Mouse (Mus musculus) neural tube, embryonic 12.5 days (tissue): ENCODE results near the gene Vmn1r42. TPM values are rescaled to one million over a fixed set of nuclear protein-coding genes. Genes with fewer than 3 reads are reported as not detected.
"Not testable (repeated sequence)": the region's sequence is repeated elsewhere in the genome, so short reads cannot be mapped to it uniquely, and the experiment has no call there.

Experiments
- ATAC-seq: fragments of 200-750 bp; cut with Nextera tagmentation; 2 replicates; pipeline ENCODE4 v1.8.0; 2017; ENCODE audit warnings: low read depth, mild to moderate bottlenecking, moderate TSS enrichment, moderate library complexity; ENCODE audit not compliant: low FRiP score
- H3K27ac ChIP-seq: fragments of 300-500 bp; sonication (generic); 2 replicates; pipeline ENCODE4 v1.5.1; 2016
- H3K27me3 ChIP-seq: fragments of 300-500 bp; sonication (generic); replicated peaks from 2 replicates; pipeline ENCODE4 v1.6.1; 2016; ENCODE audit warnings: mild to moderate bottlenecking
- H3K36me3 ChIP-seq: fragments of 300-500 bp; sonication (generic); 2 replicates; pipeline ENCODE4 v1.6.1; 2016; ENCODE audit warnings: mild to moderate bottlenecking
- H3K4me1 ChIP-seq: fragments of 300-500 bp; sonication (generic); 2 replicates; pipeline ENCODE4 v1.6.1; 2016
- H3K4me2 ChIP-seq: fragments of 300-500 bp; sonication (generic); replicated peaks from 2 replicates; pipeline ENCODE4 v1.6.1; 2016; ENCODE audit warnings: mild to moderate bottlenecking
- H3K4me3 ChIP-seq: fragments of 300-500 bp; sonication (generic); 2 replicates; pipeline ENCODE4 v1.5.1; 2016
- H3K9ac ChIP-seq: fragments of 300-500 bp; sonication (generic); 2 replicates; pipeline ENCODE4 v1.6.1; 2016; ENCODE audit warnings: mild to moderate bottlenecking
- H3K9me3 ChIP-seq: fragments of 300-500 bp; sonication (generic); 2 replicates; pipeline ENCODE4 v1.6.1; 2016; ENCODE audit warnings: mild to moderate bottlenecking
- WGBS: fragments of 180-500 bp; shearing (Covaris S2); methylation state at CpG from one replicate; pipeline ENCODE4 v1.1.7; 2016; 5-methylcytosine and 5-hydroxymethylcytosine counted together
- polyA plus RNA-seq: library from polyadenylated mRNA; unstranded; fragments of >200 nt; fragmentation: Nextera tagmentation; extraction: Ambion mirVana; gene quantifications from 2 replicates; pipeline ENCODE4 v1.2.1, GENCODE M21; 2016

Gene Vmn1r42
- polyA plus RNA-seq, result not detected in 2 replicates

DNA sequence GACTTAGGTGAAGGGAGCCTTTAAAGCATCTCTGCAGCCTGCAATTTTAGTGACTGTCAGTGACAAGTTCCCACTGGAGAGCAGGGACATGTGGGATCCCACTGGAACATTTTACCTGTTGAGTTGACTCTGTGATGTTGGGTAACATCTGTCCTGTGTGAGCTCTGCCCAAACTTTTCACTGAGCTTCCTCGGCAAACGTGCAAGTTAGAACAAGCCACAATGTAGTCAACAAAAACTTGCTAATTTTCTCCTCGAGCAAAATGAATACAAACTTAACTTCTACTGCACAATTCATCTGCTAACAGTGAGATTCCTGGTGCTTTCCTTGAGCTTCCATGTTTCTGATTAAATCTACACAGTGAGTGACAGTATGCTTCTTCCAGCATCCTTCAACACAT lies at the start of gene Vmn1r42, which contains the start of gene Vmn1r43:
Gene Vmn1r42, minus strand, starts transcription at position 101 of the 400 bp plus-strand sequence.
Gene Vmn1r43, minus strand, starts transcription at position 101 of the 400 bp plus-strand sequence.
- H3K4me2 ChIP-seq, H3K27ac ChIP-seq, H3K9ac ChIP-seq, H3K27me3 ChIP-seq, H3K4me3 ChIP-seq, H3K9me3 ChIP-seq, ATAC-seq, H3K36me3 ChIP-seq, H3K4me1 ChIP-seq: not testable (repeated sequence)
- 85% methylated on average over 3 of the region's 3 CpGs for WGBS

DNA sequence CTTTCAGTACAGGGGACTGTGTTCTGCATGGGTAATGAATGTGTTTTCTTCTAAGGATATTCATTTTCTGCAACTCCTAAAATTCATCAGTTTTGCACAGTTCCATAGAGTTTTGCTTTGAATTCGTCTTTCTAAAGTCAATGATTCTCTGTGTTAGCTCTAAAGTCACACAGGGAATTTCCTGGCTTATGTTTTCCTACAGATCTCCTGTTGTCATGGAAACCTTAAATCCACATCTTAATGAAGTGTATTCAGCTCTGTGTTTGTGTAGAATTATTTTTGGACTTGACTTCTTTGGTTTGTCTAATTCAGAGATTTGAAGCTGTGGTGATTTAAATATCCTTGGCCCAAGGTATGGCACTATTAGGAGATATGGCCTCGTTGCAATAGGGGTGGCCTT lies 7.6 kb upstream of the Vmn1r42 start:
- H3K4me2 ChIP-seq, result no peak overlapping the region
- H3K9me3 ChIP-seq, result no peaks in the 10 kb centered on the region; the same call in 1 of the 2 replicates
- no peak overlapping the region for H3K27ac ChIP-seq
- WGBS, result 66% methylated on average over 2 of the region's 2 CpGs
- ATAC-seq, result no peak
- H3K27me3 ChIP-seq, result no peaks in the 10 kb centered on the region
- no peaks in the 10 kb centered on the region for H3K36me3 ChIP-seq
- H3K4me1 ChIP-seq, result no peaks in the 10 kb centered on the region
- no peak overlapping the region for H3K4me3 ChIP-seq
- H3K9ac ChIP-seq, result no peak overlapping the region

DNA sequence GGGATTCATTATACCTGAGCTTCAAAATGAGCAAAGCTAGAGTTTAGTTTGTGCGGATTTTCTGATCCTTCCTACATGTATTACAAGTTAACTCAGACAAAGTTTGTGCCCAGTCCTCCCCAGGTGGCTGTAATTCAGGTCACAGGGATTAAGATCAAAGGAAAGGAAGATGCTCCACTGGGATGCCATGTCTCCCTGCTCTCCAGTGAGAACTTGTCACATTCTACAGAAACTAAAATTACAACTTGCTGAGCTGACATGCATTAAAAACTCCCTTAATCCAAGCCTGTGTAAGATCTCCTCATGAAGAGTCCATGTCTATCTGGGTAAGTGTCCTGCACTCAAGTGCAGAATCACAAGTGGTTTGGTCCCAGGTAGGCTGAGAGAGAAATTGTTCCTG lies 7.1 kb upstream of the Vmn1r42 start, which contains the start of gene Vmn1r44:
Gene Vmn1r44, plus strand, starts transcription at position 301 of the 400 bp plus-strand sequence.
- Histone ChIP-seq H3K36me3 (no peaks in the 10 kb centered on the region), H3K9me3 (no peaks in the 10 kb centered on the region; the same call in 1 of the 2 replicates), H3K4me1 (no peaks in the 10 kb centered on the region), H3K9ac (no peak within 1 kb of the TSS), H3K27me3 (no peaks in the 10 kb centered on the region), H3K4me2 (no peak within 1 kb of the TSS), H3K4me3 (no peak within 1 kb of the TSS), H3K27ac (no peak within 1 kb of the TSS)
- 91% methylated on average over 1 of the region's 1 CpGs for WGBS
- no peak for ATAC-seq

DNA sequence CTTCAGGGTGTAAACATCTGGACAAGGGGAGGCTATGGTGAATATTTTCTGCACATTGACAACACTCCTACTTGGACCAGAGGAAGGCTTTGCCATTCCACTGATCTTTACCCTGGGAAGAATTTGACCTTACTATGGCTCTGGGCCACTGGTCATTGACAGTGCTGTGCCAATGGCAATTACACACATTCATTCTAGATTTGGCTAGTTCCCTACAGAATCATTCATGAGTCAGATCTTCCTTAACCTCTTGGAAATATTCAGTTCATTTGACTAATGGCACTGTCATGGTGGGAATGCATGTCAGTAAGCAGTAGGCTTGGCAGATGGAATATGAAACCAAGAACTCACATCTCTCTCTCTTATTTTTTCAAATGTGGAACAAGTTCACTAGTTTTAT lies 4.7 kb upstream of the Vmn1r42 start:
- Histone ChIP-seq H3K36me3 (no peaks in the 10 kb centered on the region), H3K27me3 (no peaks in the 10 kb centered on the region), H3K27ac (no peak overlapping the region), H3K9ac (no peak overlapping the region), H3K4me2 (no peak overlapping the region), H3K9me3 (no peaks in the 10 kb centered on the region; the same call in none of the 2 replicates), H3K4me3 (no peak overlapping the region), H3K4me1 (no peaks in the 10 kb centered on the region)
- ATAC-seq, result no peak

DNA sequence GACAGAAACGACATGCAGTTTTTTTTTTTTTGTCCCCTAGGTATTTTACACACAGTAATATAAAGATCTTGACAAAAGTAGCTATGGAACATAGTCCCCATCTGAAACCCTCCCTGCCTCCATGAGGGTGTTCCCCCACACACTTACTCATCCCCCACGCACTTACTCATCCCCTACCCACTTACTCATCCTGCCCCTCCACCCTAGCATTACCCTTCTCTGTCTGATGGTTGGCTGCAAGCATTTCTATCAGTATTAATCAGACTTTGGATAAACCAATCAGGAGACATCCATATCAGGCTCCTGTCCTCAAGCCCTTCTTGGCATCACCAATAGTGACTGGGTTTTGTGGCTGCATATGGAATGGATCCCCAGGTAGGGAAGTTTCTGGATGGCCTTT lies 750 bp upstream of the Vmn1r42 start:
- 83% methylated on average over 2 of the region's 2 CpGs for WGBS
- Histone ChIP-seq H3K4me2 (no peak overlapping the region), H3K27ac (no peak overlapping the region), H3K27me3 (no peaks in the 10 kb centered on the region), H3K4me1 (no peaks in the 10 kb centered on the region), H3K4me3 (no peak overlapping the region), H3K9me3 (no peaks in the 10 kb centered on the region; the same call in none of the 2 replicates), H3K9ac (no peak overlapping the region), H3K36me3 (no peaks in the 10 kb centered on the region)
- ATAC-seq, result no peak

DNA sequence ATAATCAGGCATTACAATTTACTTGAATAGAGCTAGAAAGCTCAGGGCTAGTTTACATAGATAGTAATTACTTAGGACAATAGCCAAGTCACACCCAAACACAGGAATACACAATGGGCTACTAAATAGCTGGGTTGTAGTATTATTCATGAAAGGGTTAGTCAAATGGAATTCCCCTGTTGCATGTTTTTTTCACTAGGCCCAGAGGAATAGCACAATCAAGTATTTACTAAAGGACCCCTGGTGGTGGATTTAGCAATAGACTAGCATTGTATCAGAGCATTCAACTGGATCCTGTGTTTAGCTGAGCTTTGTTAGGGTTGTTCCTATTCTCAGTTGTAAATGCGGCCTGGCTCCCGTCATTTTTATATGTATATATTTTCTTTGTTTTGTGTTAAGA lies 8.2 kb downstream of the Vmn1r42 start:
- ATAC-seq, result no peak
- H3K36me3 ChIP-seq, result no peaks in the 10 kb centered on the region
- H3K27ac ChIP-seq, result no peak overlapping the region
- no peaks in the 10 kb centered on the region for H3K27me3 ChIP-seq
- 90% methylated on average over 2 of the region's 2 CpGs for WGBS
- no peaks in the 10 kb centered on the region for H3K4me1 ChIP-seq
- no peak overlapping the region for H3K4me3 ChIP-seq
- H3K9ac ChIP-seq, result no peak overlapping the region
- H3K4me2 ChIP-seq, result no peak overlapping the region
- H3K9me3 ChIP-seq, result peaks cover 18% of the 10 kb centered on the region

DNA sequence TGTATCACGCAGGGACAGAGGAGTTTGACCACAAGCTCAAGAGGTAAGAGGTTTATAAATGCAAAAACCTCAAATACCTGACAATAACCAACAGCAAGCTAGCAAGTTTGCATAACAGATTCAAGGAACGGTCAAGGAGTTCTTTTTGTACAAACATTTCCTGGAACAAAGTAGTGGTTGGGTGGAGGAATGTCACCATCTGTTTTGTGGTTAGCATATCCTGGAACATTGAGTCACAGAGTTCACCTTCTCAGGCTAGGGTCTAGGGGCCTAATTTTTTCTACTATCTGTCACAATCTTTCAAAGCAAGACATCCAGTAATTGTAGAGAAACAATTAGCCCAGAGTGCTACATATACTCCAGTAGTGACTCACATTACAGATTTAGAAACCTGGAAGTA lies 8.9 kb downstream of the Vmn1r42 start:
- Histone ChIP-seq H3K27ac (no peak overlapping the region), H3K4me2 (no peak overlapping the region), H3K4me3 (no peak overlapping the region), H3K4me1 (no peaks in the 10 kb centered on the region), H3K9me3 (peaks cover 25% of the 10 kb centered on the region), H3K36me3 (no peaks in the 10 kb centered on the region), H3K27me3 (no peaks in the 10 kb centered on the region), H3K9ac (no peak overlapping the region)
- 92% methylated on average over 2 of the region's 2 CpGs for WGBS
- no peak for ATAC-seq

DNA sequence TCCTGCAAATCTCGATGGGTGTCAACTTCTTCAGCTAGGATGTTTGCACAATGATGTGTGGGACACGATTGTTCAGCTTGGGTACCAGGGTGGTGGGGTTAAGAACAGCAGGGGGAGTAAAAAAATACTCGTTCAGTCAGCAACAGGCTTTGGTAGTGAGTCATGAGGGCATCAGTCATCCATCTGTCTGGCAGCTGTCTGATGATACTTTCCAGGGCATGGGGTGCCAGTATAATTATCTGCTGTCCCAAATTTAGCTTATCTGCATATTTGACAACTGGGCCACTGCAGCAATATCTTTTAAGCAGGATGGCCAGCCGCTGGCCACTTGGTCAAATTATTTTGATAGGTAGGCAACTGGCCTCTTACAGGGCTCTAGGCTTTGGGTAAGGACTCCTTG lies 12.4 kb downstream of the Vmn1r42 start:
- Histone ChIP-seq H3K27me3 (no peaks in the 10 kb centered on the region), H3K27ac (no peak overlapping the region), H3K9ac (no peak overlapping the region), H3K36me3 (no peaks in the 10 kb centered on the region), H3K4me1 (no peaks in the 10 kb centered on the region), H3K9me3 (peaks cover 42% of the 10 kb centered on the region), H3K4me3 (no peak overlapping the region), H3K4me2 (no peak overlapping the region)
- WGBS, result 73% methylated on average over 4 of the region's 4 CpGs
- ATAC-seq, result no peak

DNA sequence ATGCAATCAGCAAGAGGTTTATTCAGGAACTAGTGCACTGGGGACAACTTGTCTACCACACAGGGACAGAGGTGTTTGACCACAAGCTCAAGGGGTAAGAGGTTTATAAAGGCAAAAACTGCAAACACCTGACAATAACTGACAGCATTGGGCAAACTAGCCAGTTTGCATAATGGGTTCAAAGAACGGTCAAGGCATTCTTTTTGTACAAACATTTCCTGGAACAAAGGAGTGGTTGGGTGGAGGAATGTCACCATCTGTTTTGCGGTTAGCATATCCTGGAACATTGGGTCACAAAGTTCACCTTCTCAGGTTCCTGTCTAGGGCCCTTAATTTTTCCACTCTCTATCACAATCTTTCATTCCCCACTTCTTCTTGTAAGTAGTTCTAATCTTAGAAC lies 16.4 kb downstream of the Vmn1r42 start:
- no peaks in the 10 kb centered on the region for H3K27me3 ChIP-seq

DNA sequence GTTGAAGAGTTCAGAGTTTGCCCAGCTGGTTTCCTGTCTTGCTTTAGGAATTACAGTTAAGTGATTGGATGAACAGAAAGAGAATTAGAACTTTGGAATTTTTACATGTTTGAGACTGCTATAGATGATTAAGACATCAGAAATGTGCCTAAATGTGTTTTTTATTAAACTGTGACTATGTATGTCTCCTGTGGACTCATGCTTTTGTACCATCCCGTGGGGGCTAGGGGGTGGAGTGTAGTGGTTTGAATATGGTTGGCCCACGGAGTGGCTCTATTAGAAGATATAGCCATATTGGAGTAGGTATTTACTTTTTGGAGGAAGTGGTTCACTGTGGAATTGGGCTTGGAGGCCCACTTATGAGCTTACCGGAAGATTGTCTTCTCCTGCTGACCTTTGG lies 18.7 kb downstream of the Vmn1r42 start:
- no peaks in the 10 kb centered on the region for H3K27me3 ChIP-seq
- no peak overlapping the region for H3K4me3 ChIP-seq
- H3K27ac ChIP-seq, result no peak overlapping the region
- H3K4me1 ChIP-seq, result no peaks in the 10 kb centered on the region
- no peaks in the 10 kb centered on the region for H3K36me3 ChIP-seq
- ATAC-seq, result no peak
- H3K9ac ChIP-seq, result no peak overlapping the region
- peaks cover 28% of the 10 kb centered on the region for H3K9me3 ChIP-seq
- 80% methylated on average over 3 of the region's 3 CpGs for WGBS
- H3K4me2 ChIP-seq, result no peak overlapping the region

More for the DNA sequence above, 16.4 kb downstream of the Vmn1r42 start:
- no peak overlapping the region for H3K27ac ChIP-seq
- H3K9ac ChIP-seq, result no peak overlapping the region
- H3K4me2 ChIP-seq, result no peak overlapping the region
- no peaks in the 10 kb centered on the region for H3K4me1 ChIP-seq
- WGBS, result 85% methylated on average over 2 of the region's 2 CpGs
- no peak for ATAC-seq
- H3K36me3 ChIP-seq, result no peaks in the 10 kb centered on the region
- peaks cover 47% of the 10 kb centered on the region for H3K9me3 ChIP-seq
- no peak overlapping the region for H3K4me3 ChIP-seq

Other genes starting within 250 kb of the Vmn1r42 start
- gene Txnrd3, start 232.4 kb downstream of the Vmn1r42 start, polyA plus RNA-seq, result 10.9 and 11.6 TPM in 2 replicates
- gene Vmn1r40, start 168.9 kb downstream of the Vmn1r42 start, polyA plus RNA-seq, result not detected in 2 replicates
- gene Vmn1r41, start 135.6 kb downstream of the Vmn1r42 start, polyA plus RNA-seq, result not detected in 2 replicates
- not detected in 2 replicates for gene Vmn1r43, start within 50 bp of the Vmn1r42 start, polyA plus RNA-seq
- not detected in 2 replicates for gene Vmn1r44, start 7.2 kb upstream of the Vmn1r42 start, polyA plus RNA-seq
- not detected in 2 replicates for gene Vmn1r45, start 64.2 kb upstream of the Vmn1r42 start, polyA plus RNA-seq
- not detected in 2 replicates for gene Vmn1r46, start 92.9 kb upstream of the Vmn1r42 start, polyA plus RNA-seq
- not detected in 2 replicates for gene Vmn1r47, start 139.7 kb upstream of the Vmn1r42 start, polyA plus RNA-seq
- not detected in 2 replicates for gene Vmn1r48, start 160.4 kb upstream of the Vmn1r42 start, polyA plus RNA-seq
- not detected in 2 replicates for gene Vmn1r49, start 202.1 kb upstream of the Vmn1r42 start, polyA plus RNA-seq
- gene Vmn1r50, start 225.0 kb upstream of the Vmn1r42 start, polyA plus RNA-seq, result not detected in 2 replicates
- gene Vmn1r51, start 246.2 kb upstream of the Vmn1r42 start, polyA plus RNA-seq, result not detected in 2 replicates